Mouse (Mus musculus) embryonic facial prominence, embryonic 15.5 days (tissue): Measurements from ENCODE around the gene Map3k20. TPM values are rescaled to one million over a fixed set of nuclear protein-coding genes. Genes with fewer than 3 reads are reported as not detected.
A peak's percentile ranks its signal among the peaks of the same experiment; 100 is the strongest.

Source experiments
- ATAC-seq: fragments of 200-750 bp; cut with Nextera tagmentation; 2 replicates; pipeline ENCODE4 v1.8.0; 2017; ENCODE audit warnings: low read depth, moderate TSS enrichment; ENCODE audit not compliant: insufficient number of reproducible peaks, low FRiP score, low TSS enrichment
- H3K27ac ChIP-seq: fragments of 300-500 bp; sonication (generic); replicated peaks from 2 replicates; pipeline ENCODE4 v1.5.1; 2015; ENCODE audit warnings: mild to moderate bottlenecking, inconsistent platforms
- H3K27me3 ChIP-seq: fragments of 300-500 bp; sonication (generic); 2 replicates; pipeline ENCODE4 v1.6.1; 2015; ENCODE audit warnings: inconsistent platforms
- H3K36me3 ChIP-seq: fragments of 300-500 bp; sonication (generic); 2 replicates; pipeline ENCODE4 v1.6.1; 2015; ENCODE audit warnings: mild to moderate bottlenecking, inconsistent platforms
- H3K4me1 ChIP-seq: fragments of 300-500 bp; sonication (generic); 2 replicates; pipeline ENCODE4 v1.6.1; 2015; ENCODE audit warnings: inconsistent platforms
- H3K4me2 ChIP-seq: fragments of 300-500 bp; sonication (generic); replicated peaks from 2 replicates; pipeline ENCODE4 v1.6.1; 2015; ENCODE audit warnings: mild to moderate bottlenecking, inconsistent platforms
- H3K4me3 ChIP-seq: fragments of 300-500 bp; sonication (generic); replicated peaks from 2 replicates; pipeline ENCODE4 v1.5.1; 2015; ENCODE audit warnings: mild to moderate bottlenecking, inconsistent platforms
- H3K9ac ChIP-seq: fragments of 300-500 bp; sonication (generic); 2 replicates; pipeline ENCODE4 v1.6.1; 2015; ENCODE audit warnings: inconsistent platforms
- H3K9me3 ChIP-seq: fragments of 300-500 bp; sonication (generic); replicated peaks from 2 replicates; pipeline ENCODE4 v1.6.1; 2016; ENCODE audit warnings: inconsistent platforms
- WGBS: fragments of 180-500 bp; shearing (Covaris S2); methylation state at CpG from one replicate; pipeline ENCODE4 v1.1.7; 2015; 5-methylcytosine and 5-hydroxymethylcytosine counted together
- polyA plus RNA-seq: library from polyadenylated mRNA; unstranded; fragments of >200 nt; fragmentation: Nextera tagmentation; extraction: Ambion mirVana; gene quantifications from 2 replicates; pipeline ENCODE4 v1.2.1, GENCODE M21; 2015

Map3k20 gene
- polyA plus RNA-seq, 1 experiment from 2014 or later = 21.0 TPM

DNA sequence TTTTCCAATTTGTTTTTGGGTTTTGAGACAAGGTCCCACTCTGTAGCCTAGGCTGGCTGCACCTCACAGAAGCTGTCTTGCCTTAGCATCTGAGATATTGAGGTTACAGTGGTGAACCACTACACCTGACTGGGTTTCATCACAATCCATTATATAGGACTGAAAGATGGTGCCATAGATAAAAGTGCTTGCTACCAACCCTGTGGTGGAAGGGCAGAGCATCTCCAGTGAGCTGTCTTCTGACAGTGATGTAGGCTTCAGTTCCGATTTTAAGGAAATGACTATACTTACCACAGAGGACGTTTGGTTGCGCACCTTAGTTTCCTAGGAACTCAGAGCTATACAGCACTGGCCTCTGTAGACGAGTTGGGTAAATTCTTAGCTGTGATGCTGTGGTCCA, 2.7 kb upstream of the Map3k20 start:
- Histone ChIP-seq H3K4me2 (no peak overlapping the region), H3K4me1 (peaks cover 7% of the 10 kb centered on the region), H3K4me3 (no peak overlapping the region), H3K27me3 (0 out of 2 replicates have a peak, but pooled peaks cover 2% of the 10 kb centered on the region), H3K9ac (no peak overlapping the region), H3K36me3 (no peaks in the 10 kb centered on the region), H3K27ac (no peak overlapping the region), H3K9me3 (no peaks in the 10 kb centered on the region)
- ATAC-seq = no peak
- WGBS = 78% methylated on average over 4 of the region's 4 CpGs

DNA sequence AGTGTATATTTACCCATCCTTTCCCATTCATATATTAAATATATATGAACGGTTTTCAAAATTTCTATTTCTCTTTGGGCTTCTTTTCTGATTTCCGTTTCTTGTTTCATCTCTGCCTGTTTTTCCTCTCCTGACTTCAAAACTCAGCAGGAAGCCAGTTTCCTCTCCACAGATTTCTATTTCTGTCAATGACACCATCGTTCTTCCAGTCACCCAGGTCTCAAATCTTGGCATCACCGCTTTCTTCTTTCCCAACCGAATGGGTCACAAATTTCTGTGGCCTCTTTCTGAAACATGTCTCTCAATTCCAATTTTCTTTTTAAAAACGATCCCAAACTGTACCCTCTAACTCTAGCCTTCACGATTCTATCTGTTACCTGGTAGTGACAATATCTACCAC, 748 bp upstream of the Map3k20 start:
- no peak for ATAC-seq
- Histone ChIP-seq H3K27ac (no peak overlapping the region), H3K27me3 (0 out of 2 replicates have a peak, but pooled peaks cover 2% of the 10 kb centered on the region), H3K4me3 (no peak overlapping the region), H3K9me3 (no peaks in the 10 kb centered on the region), H3K4me2 (peak overlapping the region; percentile 71; the same call in 1 of the 2 replicates), H3K36me3 (no peaks in the 10 kb centered on the region), H3K9ac (no peak overlapping the region), H3K4me1 (peaks cover 13% of the 10 kb centered on the region)
- WGBS = 74% methylated on average over 7 of the region's 7 CpGs

DNA sequence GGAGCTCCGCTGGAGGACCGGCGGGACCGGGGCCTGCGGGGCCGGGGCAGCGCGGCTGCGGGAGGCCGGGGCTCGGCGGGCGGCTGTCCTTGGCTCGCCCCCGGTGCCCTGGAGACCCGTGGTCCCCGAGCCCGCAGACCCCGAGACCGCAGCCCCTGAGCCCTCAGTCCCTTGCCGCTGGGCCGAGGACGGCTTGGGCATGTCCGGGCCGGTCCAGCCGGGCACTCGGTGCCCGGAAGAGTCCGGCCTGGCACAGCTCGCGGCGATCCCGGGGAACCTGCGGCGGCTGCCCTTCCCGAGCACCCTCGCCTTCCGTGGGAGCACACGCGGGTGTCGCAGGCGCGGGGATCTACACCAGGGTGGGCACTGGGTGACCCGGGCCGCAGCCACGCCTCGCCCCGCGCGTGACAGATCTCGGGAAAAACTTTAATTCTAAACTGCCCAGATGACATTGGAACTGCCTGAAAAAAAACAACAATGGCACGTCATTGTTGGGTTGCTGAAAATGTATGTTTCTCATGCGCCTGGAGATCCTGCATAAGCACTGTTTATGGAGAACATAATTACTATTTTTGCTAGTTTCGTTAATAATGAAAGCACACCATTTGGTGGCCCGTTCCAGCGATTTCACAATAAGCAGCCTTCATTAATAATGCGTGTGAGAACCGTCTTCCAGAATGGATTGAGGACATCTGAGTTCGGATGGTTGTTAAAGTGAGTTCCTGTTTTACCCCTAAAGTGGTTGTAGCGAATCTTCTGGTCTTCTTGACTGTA, 638 bp downstream of the Map3k20 start:
- Histone ChIP-seq H3K27ac (peak overlapping the region; percentile 82), H3K27me3 (0 out of 2 replicates have a peak, but pooled peaks cover 2% of the 10 kb centered on the region), H3K36me3 (no peaks in the 10 kb centered on the region), H3K4me3 (peak overlapping the region; percentile 79), H3K4me2 (peak overlapping the region; percentile 71), H3K4me1 (peaks cover 13% of the 10 kb centered on the region), H3K9ac (peak overlapping the region; percentile 84), H3K9me3 (no peaks in the 10 kb centered on the region)
- WGBS = 2% methylated on average over 53 of the region's 60 CpGs
- ATAC-seq = peak; percentile 54

DNA sequence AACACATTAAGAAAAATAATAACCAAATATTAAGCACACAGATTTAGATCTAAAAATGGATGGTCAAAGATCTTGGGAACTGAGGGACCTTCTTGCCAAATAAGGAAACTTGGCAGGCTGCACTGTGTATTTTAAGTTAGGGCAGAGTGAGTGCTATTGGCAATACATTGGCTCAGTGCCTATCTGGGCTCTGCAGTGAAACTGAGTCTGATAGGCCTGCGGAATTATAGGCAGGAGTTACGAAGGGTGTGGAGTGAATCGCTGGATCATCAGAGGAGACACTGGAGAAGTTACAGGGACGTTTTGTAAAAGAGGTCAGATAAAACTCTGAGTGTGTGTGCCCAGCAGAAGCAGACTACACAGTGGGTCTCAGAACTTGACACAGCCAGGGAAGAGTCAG, 1.7 kb downstream of the Map3k20 start:
- no peaks in the 10 kb centered on the region for H3K9me3 ChIP-seq
- H3K4me2 ChIP-seq = peak overlapping the region; percentile 25
- no peak for ATAC-seq
- H3K36me3 ChIP-seq = no peaks in the 10 kb centered on the region
- peaks cover 13% of the 10 kb centered on the region for H3K4me1 ChIP-seq
- 46% methylated on average over 4 of the region's 4 CpGs for WGBS
- no peak overlapping the region for H3K9ac ChIP-seq
- 0 out of 2 replicates have a peak overlapping the region, but pooled peaks have one; percentile 34 for H3K27ac ChIP-seq
- H3K4me3 ChIP-seq = 0 out of 2 replicates have a peak overlapping the region, but pooled peaks have one; percentile 7
- H3K27me3 ChIP-seq = 0 out of 2 replicates have a peak, but pooled peaks cover 2% of the 10 kb centered on the region

DNA sequence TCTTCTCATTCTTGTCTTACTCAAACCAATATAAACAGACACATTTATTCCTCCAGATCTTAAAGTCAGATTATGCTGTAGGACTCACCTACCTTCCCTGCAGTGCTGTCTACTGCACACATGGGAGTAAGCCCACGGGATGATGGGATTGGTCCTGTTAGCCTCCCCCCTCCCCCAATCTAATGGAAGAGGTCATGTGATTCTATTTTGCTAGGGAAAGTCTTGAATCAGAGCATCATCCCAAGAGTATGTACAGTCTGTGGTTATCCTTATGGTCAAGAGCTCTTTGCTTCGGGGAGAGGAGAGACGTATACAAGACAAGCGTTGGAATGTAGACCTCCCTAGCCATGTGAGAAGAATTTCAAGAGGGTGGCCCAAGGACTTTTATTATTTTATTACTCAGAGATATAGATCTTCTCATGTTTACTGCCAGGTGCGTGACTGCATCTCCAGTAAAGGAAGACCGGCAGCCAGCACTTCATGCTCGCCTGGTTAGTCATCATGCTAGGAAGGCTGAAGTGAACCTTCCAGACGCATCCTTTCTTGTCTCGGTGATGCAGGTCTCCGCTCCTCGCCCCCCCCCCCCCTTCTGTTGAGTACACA, 3.6 kb downstream of the Map3k20 start:
- ATAC-seq = no peak

DNA sequence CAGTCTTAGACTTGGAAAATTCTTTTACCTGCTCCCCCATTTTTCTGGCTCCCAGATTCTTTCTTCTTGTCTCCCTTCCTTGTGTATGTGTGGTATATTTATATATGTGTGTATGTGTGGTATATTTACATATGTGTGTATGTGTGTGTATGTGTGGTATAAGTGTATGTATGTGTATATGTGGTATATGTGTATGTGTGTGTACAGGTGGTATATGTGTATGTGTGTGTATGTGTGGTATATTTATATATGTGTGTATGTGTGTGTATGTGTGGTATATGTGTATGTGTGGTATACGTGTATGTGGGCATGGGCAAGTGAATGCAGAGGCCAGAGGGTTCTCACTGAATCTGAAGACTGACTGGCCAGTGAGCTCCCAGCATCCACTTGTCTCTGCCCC, 5.7 kb downstream of the Map3k20 start:
- peaks cover 20% of the 10 kb centered on the region for H3K4me1 ChIP-seq
- no peaks in the 10 kb centered on the region for H3K36me3 ChIP-seq
- H3K27ac ChIP-seq = no peak overlapping the region
- no peak overlapping the region for H3K4me2 ChIP-seq
- WGBS = 79% methylated on average over 1 of the region's 1 CpGs
- no peaks in the 10 kb centered on the region for H3K9me3 ChIP-seq
- H3K4me3 ChIP-seq = no peak overlapping the region
- peak; percentile 57; the same call in 1 of the 2 replicates for ATAC-seq
- H3K27me3 ChIP-seq = no peaks in the 10 kb centered on the region
- no peak overlapping the region for H3K9ac ChIP-seq

More for the DNA sequence above, 3.6 kb downstream of the Map3k20 start:
- Histone ChIP-seq H3K4me3 (no peak overlapping the region), H3K27ac (no peak overlapping the region), H3K9me3 (no peaks in the 10 kb centered on the region), H3K36me3 (no peaks in the 10 kb centered on the region), H3K4me1 (peaks cover 13% of the 10 kb centered on the region), H3K4me2 (no peak overlapping the region), H3K27me3 (no peaks in the 10 kb centered on the region), H3K9ac (no peak overlapping the region)
- 67% methylated on average over 11 of the region's 11 CpGs for WGBS

DNA sequence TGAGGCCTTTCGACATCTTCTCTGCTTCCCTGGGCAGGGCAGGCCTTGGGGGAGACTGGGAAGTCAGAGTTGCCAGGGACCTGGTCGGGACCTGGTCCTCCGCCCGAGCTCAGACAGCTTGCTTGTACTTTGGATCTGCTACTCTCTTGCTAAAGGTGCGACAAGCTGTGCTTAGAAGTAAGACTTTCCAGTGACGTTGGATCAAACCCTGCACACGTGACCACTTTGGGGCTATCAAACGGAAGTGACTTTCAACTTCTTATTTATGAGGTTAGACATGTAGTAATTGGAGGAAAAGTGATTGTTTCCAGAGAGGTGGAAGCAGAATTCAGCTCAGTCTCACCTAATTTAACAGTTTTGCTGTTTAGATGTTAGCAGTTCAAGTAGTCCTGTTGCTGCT, 7.1 kb downstream of the Map3k20 start:
- Histone ChIP-seq H3K36me3 (no peaks in the 10 kb centered on the region), H3K27me3 (no peaks in the 10 kb centered on the region), H3K27ac (no peak overlapping the region), H3K4me1 (peaks cover 26% of the 10 kb centered on the region), H3K4me3 (no peak overlapping the region), H3K9me3 (no peaks in the 10 kb centered on the region), H3K4me2 (no peak overlapping the region), H3K9ac (no peak overlapping the region)
- 80% methylated on average over 8 of the region's 8 CpGs for WGBS
- no peak for ATAC-seq

DNA sequence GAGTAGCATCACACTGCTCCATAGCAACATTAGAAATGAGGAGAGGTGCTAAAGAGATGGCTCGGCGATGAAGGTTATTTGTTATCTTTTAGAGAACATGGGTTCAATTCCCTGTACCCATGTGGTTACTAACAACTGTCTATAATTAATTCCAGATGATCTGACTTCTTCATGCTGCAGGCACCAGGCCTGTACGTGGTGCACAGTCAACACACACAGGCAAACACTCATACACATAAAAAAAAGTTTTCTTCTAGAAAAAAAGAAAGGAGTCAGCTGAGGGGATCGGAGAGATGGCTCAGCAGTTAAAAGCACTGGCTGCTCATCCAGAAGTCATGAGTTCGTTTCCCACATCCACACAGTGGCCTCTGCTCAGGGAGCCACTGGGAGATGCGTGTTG, 9.6 kb downstream of the Map3k20 start:
- Histone ChIP-seq H3K4me1 (peaks cover 28% of the 10 kb centered on the region), H3K27ac (no peak overlapping the region), H3K9me3 (no peaks in the 10 kb centered on the region), H3K4me2 (no peak overlapping the region), H3K27me3 (no peaks in the 10 kb centered on the region), H3K36me3 (0 out of 2 replicates have a peak, but pooled peaks cover 4% of the 10 kb centered on the region), H3K9ac (no peak overlapping the region), H3K4me3 (no peak overlapping the region)
- ATAC-seq = no peak
- WGBS = 50% methylated on average over 6 of the region's 6 CpGs

DNA sequence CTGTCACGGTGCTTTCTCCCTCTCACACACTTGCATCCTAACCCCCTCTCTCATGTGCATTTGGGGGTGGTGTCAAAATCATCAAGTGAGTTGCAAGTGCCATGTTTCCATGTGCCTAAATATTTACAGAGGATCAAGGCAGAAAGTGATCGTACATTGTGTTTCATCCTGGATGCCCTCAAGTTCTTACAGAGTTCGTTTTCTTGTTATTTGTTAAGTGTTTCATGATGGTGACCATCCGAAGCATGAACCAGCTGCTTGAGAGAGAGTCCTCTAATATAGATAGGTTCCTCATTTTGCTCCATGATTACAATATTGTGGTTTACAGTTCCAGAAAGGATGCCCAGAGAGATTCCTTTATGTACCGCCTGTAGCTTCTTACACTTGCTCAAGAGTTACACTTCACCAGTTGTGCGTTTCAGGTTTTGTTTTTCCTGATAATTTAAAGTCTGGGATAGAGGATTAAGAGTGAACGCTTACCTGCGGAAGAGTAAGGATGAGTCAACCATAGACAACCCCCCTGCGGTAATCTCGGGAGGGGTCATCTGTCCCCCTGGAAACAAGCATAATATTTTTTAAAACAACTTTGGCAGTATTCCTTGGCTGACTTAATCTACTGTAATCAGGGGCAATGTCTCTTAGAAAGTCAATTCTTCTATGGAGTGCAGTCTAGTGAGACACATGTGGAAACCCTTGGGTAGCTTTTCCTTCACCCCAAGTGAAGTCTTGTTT, 11.7 kb downstream of the Map3k20 start:
- Histone ChIP-seq H3K4me2 (peak overlapping the region; percentile 41), H3K36me3 (0 out of 2 replicates have a peak, but pooled peaks cover 9% of the 10 kb centered on the region), H3K4me3 (no peak overlapping the region), H3K9me3 (no peaks in the 10 kb centered on the region), H3K4me1 (peaks cover 28% of the 10 kb centered on the region), H3K27ac (peak overlapping the region; percentile 68), H3K9ac (no peak overlapping the region), H3K27me3 (no peaks in the 10 kb centered on the region)
- no peak for ATAC-seq
- 58% methylated on average over 10 of the region's 10 CpGs for WGBS

DNA sequence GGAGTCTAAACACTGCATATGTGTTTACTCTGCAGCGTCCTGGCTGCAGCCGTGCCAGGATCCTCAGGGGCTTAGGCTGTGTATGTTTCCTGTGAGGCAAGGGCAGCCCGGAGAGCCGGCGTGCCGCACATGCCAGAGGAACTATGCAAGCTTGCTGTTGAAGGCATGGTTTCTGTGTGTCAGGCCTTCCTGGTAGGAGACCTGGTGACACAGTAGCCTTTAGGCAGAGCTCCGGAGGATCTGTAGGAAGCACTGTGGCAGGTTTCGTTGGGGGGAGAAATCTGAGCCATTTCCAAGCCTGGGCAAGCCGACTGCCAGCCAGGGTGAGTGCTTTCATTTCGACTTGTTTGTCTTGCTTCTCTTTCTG, 12.3 kb downstream of the Map3k20 start:
- Histone ChIP-seq H3K4me3 (peak overlapping the region; percentile 15; the same call in 1 of the 2 replicates), H3K4me2 (peak overlapping the region; percentile 41), H3K27me3 (no peaks in the 10 kb centered on the region), H3K36me3 (0 out of 2 replicates have a peak, but pooled peaks cover 9% of the 10 kb centered on the region), H3K9ac (no peak overlapping the region; the same call in 1 of the 2 replicates), H3K27ac (peak overlapping the region; percentile 68), H3K9me3 (no peaks in the 10 kb centered on the region), H3K4me1 (peaks cover 28% of the 10 kb centered on the region)
- ATAC-seq = peak; percentile 73; the same call in 1 of the 2 replicates
- 23% methylated on average over 10 of the region's 10 CpGs for WGBS

DNA sequence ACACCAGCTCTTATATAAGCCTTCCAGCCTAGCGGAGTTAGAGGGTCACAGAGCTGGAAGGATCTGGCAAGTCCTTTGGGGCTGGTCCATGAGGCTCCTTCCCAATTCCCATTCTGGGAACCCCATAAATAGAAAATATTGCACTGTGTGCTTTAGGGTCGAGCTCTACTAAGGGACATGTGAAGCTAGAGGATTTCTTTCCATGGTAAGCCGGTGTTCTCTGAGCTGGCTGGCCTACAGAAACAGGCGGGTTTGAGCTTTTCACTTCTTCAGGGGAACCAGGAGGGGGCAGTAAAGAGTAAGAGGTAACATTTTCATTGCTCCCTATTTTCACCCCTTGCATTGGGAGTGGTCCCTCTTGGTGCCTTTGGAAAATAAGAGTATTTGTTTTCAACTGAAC, 13.0 kb downstream of the Map3k20 start:
- no peaks in the 10 kb centered on the region for H3K9me3 ChIP-seq
- ATAC-seq = no peak
- peak overlapping the region; percentile 41; the same call in 1 of the 2 replicates for H3K4me2 ChIP-seq
- H3K4me1 ChIP-seq = peaks cover 28% of the 10 kb centered on the region
- no peak overlapping the region for H3K9ac ChIP-seq
- 62% methylated on average over 4 of the region's 4 CpGs for WGBS
- H3K4me3 ChIP-seq = no peak overlapping the region
- H3K36me3 ChIP-seq = 0 out of 2 replicates have a peak, but pooled peaks cover 9% of the 10 kb centered on the region
- no peaks in the 10 kb centered on the region for H3K27me3 ChIP-seq
- H3K27ac ChIP-seq = peak overlapping the region; percentile 68; the same call in 1 of the 2 replicates
